14 mouse cellular contexts compared by ENCODE assay signal in the genomic region with DNA sequence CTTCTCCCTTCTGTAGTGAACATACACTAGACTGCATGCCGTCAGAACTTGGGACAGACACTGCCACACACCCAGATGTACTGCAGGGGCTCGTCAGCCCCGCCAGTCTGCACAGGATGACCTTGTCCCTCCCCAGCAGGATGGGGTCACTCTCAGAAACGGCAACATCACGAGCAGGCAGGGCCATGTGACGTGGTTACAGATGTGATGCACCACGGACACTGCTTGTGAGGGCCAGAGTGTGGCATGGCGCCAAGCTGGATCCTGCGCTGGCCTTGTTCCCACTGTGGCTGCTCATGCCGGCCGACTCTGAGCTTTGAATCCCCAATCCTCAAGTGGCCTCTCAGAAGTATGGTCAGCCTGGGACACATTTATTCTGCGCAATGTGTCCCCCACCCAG. TPM values are rescaled to one million over a fixed set of nuclear protein-coding genes. Genes with fewer than 3 reads are reported as not detected.
DNase-seq lines count a peak whose midpoint lies in the region; ATAC-seq lines count a peak whose summit lies in the region.
"Had no signal": no experiment of that assay in that cellular context is flagged by ENCODE, and none has a peak within 500 bp of the region (broad histone marks: within the 10 kb centered on the region; RNA-seq: fewer than 3 reads in every experiment).

No protein-coding gene starts in this region.

- peak; percentile 43 for ATAC-seq in lung, embryonic 15.5 days (ENCODE audit: borderline replicate concordance, extremely low read depth, low FRiP score, low TSS enrichment)
- ATAC-seq: inflammation-experienced regulatory T-cells, adult 6 months; midbrain, embryonic 13.5 days had no signal

- no peak overlapping the region for H3K27ac ChIP-seq in lung, embryonic 15.5 days
- H3K27ac ChIP-seq: liver, embryonic 13.5 days; midbrain, embryonic 13.5 days had no signal

- no peak overlapping the region for H3K4me2 ChIP-seq in lung, embryonic 15.5 days
- H3K4me2 ChIP-seq: liver, embryonic 13.5 days; midbrain, embryonic 13.5 days had no signal

- H3K4me3 ChIP-seq in lung, embryonic 15.5 days: no peak overlapping the region
- H3K4me3 ChIP-seq: erythroblast, embryonic 14.5 days; liver, embryonic 13.5 days; midbrain, embryonic 13.5 days had no signal

- 54% methylated on average over 12 of the region's 12 CpGs for WGBS in lung, embryonic 15.5 days

- no peaks in the 10 kb centered on the region for H3K27me3 ChIP-seq in lung, embryonic 15.5 days
- H3K27me3 ChIP-seq: liver, embryonic 13.5 days; midbrain, embryonic 13.5 days had no signal

- peaks cover 6% of the 10 kb centered on the region; the same call in 1 of the 2 replicates for H3K4me1 ChIP-seq in lung, embryonic 15.5 days
- H3K4me1 ChIP-seq: liver, embryonic 13.5 days; midbrain, embryonic 13.5 days had no signal

- peaks cover 94% of the 10 kb centered on the region for H3K36me3 ChIP-seq in lung, embryonic 15.5 days

- H3K9me3 ChIP-seq in lung, embryonic 15.5 days: no peaks in the 10 kb centered on the region
- H3K9me3 ChIP-seq: liver, embryonic 13.5 days; midbrain, embryonic 13.5 days had no signal

- no peak overlapping the region for H3K9ac ChIP-seq in lung, embryonic 15.5 days
- H3K9ac ChIP-seq: forebrain, postnatal 0 days; liver, embryonic 13.5 days; midbrain, embryonic 13.5 days had no signal

- DNase-seq in cerebellum, postnatal 10 days: peak; percentile 57 to 61
- no peak for DNase-seq in cerebellum, adult 11 months
- no peak for DNase-seq in lung, postnatal 25 days (ENCODE audit: low spot score)
- peak; percentile 89 for DNase-seq in adrenal gland, postnatal 14 days
- DNase-seq in lung, postnatal 4 days: peak; percentile 34 to 62
- no peak for DNase-seq in urinary bladder, postnatal 10 days (ENCODE audit: low spot score)
- no peak for DNase-seq in frontal cortex, postnatal 14 days (ENCODE audit: low spot score in 2 of 2)
- DNase-seq: cerebellum, adult 8-10 months; forebrain, postnatal 0 days; liver, embryonic 13.5 days had no signal

RNA-seq across cellular contexts. Expression of gene Ptprs, which starts 58.0 kb away (rescaled TPM):
- 73.4 and 77.9 TPM in 2 replicates for polyA plus RNA-seq in lung, embryonic 15.5 days (2015; fragmentation: Nextera tagmentation; extraction: Ambion mirVana)
- 97.0 and 102 TPM in 2 replicates for total RNA-seq in adrenal gland, postnatal 14 days (2021)

Comparison
In these comparisons a context has a peak if more than half of its experiments do, and no peak if none do; other contexts are left out.
1. DNase-seq: peak in cerebellum, postnatal 10 days (2 of 2), adrenal gland, postnatal 14 days (single experiment) and lung, postnatal 4 days (2 of 2); none in cerebellum, adult 11 months (single experiment), lung, postnatal 25 days (single experiment), urinary bladder, postnatal 10 days (single experiment) and frontal cortex, postnatal 14 days (0 of 2).